Mouse (Mus musculus) erythroblast, embryonic 14.5 days (primary cell): ENCODE data around the gene Tspear.
"Not testable (repeated sequence)": the region's sequence is repeated elsewhere in the genome, so short reads cannot be mapped to it uniquely, and the experiment has no call there.

Experiments used
- GATA1 ChIP-seq: IDR thresholded peaks from 2 replicates; pipeline ENCODE4 v1.6.1; 2012; ENCODE audit warnings: low read length, inconsistent platforms, mixed read lengths
- TAL1 ChIP-seq: IDR thresholded peaks from 3 replicates; pipeline ENCODE4 v1.6.1; 2012; ENCODE audit warnings: low read length, inconsistent platforms, mixed read lengths

- not testable (repeated sequence) for TF ChIP-seq GATA1, TAL1
These were observed 64.9 kb downstream of the Tspear start, which contains the start of gene Gm9736 for GRCm38 (mm10) chr10:77751254-77751653.
